Mouse (Mus musculus): ENCODE measurements around the gene Tns4.

DNA sequence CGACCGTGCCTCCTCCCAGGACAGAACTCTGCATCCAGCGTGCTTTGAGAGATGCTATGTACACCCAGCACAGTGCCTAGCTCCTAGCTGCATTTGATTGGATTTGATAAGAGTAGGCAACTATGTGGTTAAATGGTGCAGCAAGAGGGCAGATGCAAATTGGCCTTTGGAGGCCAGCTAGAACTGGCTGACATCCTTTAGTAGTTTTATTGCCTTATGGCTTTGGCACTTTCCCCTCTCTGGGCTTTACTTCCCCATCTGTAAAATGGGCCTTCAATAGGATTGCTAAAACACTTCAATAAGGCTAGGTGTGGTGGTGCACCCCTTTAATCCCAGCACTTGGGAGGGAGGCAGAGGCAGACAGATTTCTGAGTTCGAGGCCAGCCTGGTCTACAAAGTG lies 47.9 kb upstream of the Tns4 start:
- TF ChIP-seq MAFK (IDR thresholded peaks at IDR 0.05; ENCODE audit: insufficient read depth, low read depth, low read length) (no peak), ZC3H11A (IDR thresholded peaks at IDR 0.05; ENCODE audit: borderline replicate concordance, low read depth, low read length) (no peak), CHD2 (IDR thresholded peaks at IDR 0.05; ENCODE audit: low read depth, low read length) (no peak), HCFC1 (IDR thresholded peaks at IDR 0.05; ENCODE audit: borderline replicate concordance, insufficient read depth, low read length) (no peak)

Measured in ES-E14 (cell line).